Mouse (Mus musculus): ENCODE data around the gene Blvra.

- TF ChIP-seq GATA1 (IDR thresholded peaks at IDR 0.05; ENCODE audit: low read length) (no peak), TAL1 (IDR thresholded peaks at IDR 0.05; ENCODE audit: low read length) (no peak)
Measured at GRCm38 (mm10) chr2:127133621-127134461, 63.4 kb downstream of the Blvra start, which contains the start of gene Ncaph.

All from erythroblast, embryonic 14.5 days (primary cell).